Mouse (Mus musculus) olfactory bulb, adult 2 months (tissue): ENCODE results near the gene Pdzd3.

Experiments used
- CTCF ChIP-seq: fragments of 200-500 bp; IDR thresholded peaks from 2 replicates; pipeline ENCODE4 v1.5.1; 2012; ENCODE audit warnings: low read depth, mild to moderate bottlenecking, low read length, moderate library complexity; ENCODE audit not compliant: insufficient read depth
- POLR2A ChIP-seq: fragments of 200-500 bp; IDR thresholded peaks from 2 replicates; pipeline ENCODE4 v1.6.1; 2012; ENCODE audit warnings: mild to moderate bottlenecking, low read depth, low read length, moderate library complexity; ENCODE audit not compliant: insufficient read depth

GRCm38 (mm10) chr9:44238501-44239190 is 12.6 kb downstream of the Pdzd3 start:
- TF ChIP-seq CTCF (no peak), POLR2A (no peak)
